Mouse (Mus musculus) ovary, postnatal 10 days (tissue): ENCODE measurements at regions not wholly inside any gene's neighbourhood (a gene's known extent, or its start where the extent isn't known, plus 50 kb on each side); places are given as distances from the start of the nearest gene placed in this dataset.
A peak's percentile ranks its signal among the peaks of the same experiment; 100 is the strongest.
"Not testable (repeated sequence)": the region's sequence is repeated elsewhere in the genome, so short reads cannot be mapped to it uniquely, and the experiment has no call there.

Source experiments
- DNase-seq: peaks from one replicate; pipeline ENCODE4 v3.0.0; 2022; ENCODE audit warnings: low spot score

GRCm38 (mm10) chr1:189584831-189585230, 103.1 kb downstream of the Cenpf start:
- no peak for DNase-seq

- no peak for DNase-seq
These were observed 106.5 kb downstream of the Cenpf start for GRCm38 (mm10) chr1:189581427-189581826.

GRCm38 (mm10) chr1:189579358-189579757, 108.5 kb downstream of the Cenpf start:
- peak; percentile 4 for DNase-seq

- no peak for DNase-seq
These were observed 111.4 kb downstream of the Cenpf start for GRCm38 (mm10) chr1:189576311-189577002.

GRCm38 (mm10) chr1:189575525-189576240, 112.2 kb downstream of the Cenpf start:
- DNase-seq, result no peak

GRCm38 (mm10) chr1:189566491-189566890, 121.4 kb downstream of the Cenpf start:
- no peak for DNase-seq

GRCm38 (mm10) chr1:189561831-189562230, 126.1 kb downstream of the Cenpf start:
- no peak for DNase-seq

GRCm38 (mm10) chr1:189560576-189560975, 127.3 kb downstream of the Cenpf start:
- no peak for DNase-seq

GRCm38 (mm10) chr1:189550851-189551250, 137.0 kb downstream of the Cenpf start:
- no peak for DNase-seq

GRCm38 (mm10) chr1:189532834-189533233, 130.8 kb upstream of the Kcnk2 start:
- no peak for DNase-seq

- no peak for DNase-seq
These were observed 124.3 kb upstream of the Kcnk2 start for GRCm38 (mm10) chr1:189526329-189526728.

- no peak for DNase-seq
These were observed 113.4 kb upstream of the Kcnk2 start for GRCm38 (mm10) chr1:189515476-189515875.

GRCm38 (mm10) chr1:189513358-189513757, 111.3 kb upstream of the Kcnk2 start:
- DNase-seq, result no peak

- DNase-seq, result not testable (repeated sequence)
These were observed 105.2 kb upstream of the Kcnk2 start for GRCm38 (mm10) chr1:189507301-189507700.

GRCm38 (mm10) chr1:189499703-189500102, 97.6 kb upstream of the Kcnk2 start:
- DNase-seq, result no peak

GRCm38 (mm10) chr1:189499141-189499540, 97.1 kb upstream of the Kcnk2 start:
- no peak for DNase-seq

- DNase-seq, result no peak
These were observed 95.0 kb upstream of the Kcnk2 start for GRCm38 (mm10) chr1:189497031-189497430.

GRCm38 (mm10) chr1:189495386-189496150, 93.5 kb upstream of the Kcnk2 start:
- DNase-seq, result peak; percentile 2

GRCm38 (mm10) chr1:189494896-189495295, 92.8 kb upstream of the Kcnk2 start:
- no peak for DNase-seq

- DNase-seq, result no peak
These were observed 83.3 kb upstream of the Kcnk2 start for GRCm38 (mm10) chr1:189485336-189485735.

GRCm38 (mm10) chr1:189483331-189483730, 81.3 kb upstream of the Kcnk2 start:
- no peak for DNase-seq

- DNase-seq, result no peak
These were observed 76.0 kb upstream of the Kcnk2 start for GRCm38 (mm10) chr1:189478051-189478450.

- no peak for DNase-seq
These were observed 74.7 kb upstream of the Kcnk2 start for GRCm38 (mm10) chr1:189476796-189477195.
